9 mouse cellular contexts compared by ENCODE assay signal in the genomic region with DNA sequence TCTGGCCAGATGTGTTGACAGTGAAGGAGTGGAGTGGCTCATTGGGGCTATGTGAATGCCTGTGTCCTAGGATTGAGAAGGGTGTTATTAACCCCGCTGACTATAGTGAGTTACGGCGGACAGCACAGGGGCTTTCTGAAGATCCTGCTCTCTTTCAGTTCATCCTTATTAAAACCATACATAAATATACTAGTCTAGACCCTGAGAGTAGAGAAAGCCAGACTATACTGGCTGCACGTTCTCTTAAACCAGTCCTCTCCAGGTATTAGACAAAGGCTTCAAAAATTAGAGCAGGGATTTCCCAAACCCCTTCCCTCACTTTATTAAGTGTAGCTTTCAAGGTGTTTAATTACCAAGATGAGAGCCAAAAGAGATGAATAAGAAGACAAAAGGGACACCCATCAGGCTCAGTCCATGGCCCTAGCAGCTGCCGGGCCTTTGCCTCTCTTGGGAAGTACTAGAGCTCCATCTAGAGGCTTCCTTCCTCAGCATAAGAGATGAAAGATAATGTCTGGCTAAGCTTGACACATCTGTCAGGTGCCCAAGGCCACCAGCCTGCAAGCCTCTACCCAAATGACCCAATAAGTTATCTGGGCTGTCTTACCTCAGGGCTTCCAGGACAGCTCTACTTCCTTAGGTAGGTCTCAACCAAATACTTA. TPM values are rescaled to one million over a fixed set of nuclear protein-coding genes. Genes with fewer than 3 reads are reported as not detected.
DNase-seq lines count a peak whose midpoint lies in the region; ATAC-seq and TF ChIP-seq lines count a peak whose summit lies in the region.
"Had no signal": no experiment of that assay in that cellular context is flagged by ENCODE, and none has a peak within 500 bp of the region (broad histone marks: within the 10 kb centered on the region; RNA-seq: fewer than 3 reads in every experiment).

No protein-coding gene starts in this region.

- H3K9ac ChIP-seq in liver, embryonic 14.5 days (replicated peaks) = no peak overlapping the region
- H3K9ac ChIP-seq in neural tube, embryonic 15.5 days (replicated peaks) = no peak overlapping the region

- ATAC-seq in granulocyte monocyte progenitor cell, adult 5-6 weeks (replicated peaks; ENCODE audit: poor library complexity, severe bottlenecking) = peak; percentile 75
- no peak for ATAC-seq in liver, embryonic 14.5 days (ENCODE audit: insufficient read depth)
- ATAC-seq in neural tube, embryonic 15.5 days (ENCODE audit: low FRiP score) = peak; percentile 72; the same call in 1 of the 2 replicates
- no peak for ATAC-seq in inflammation-experienced regulatory T-cells, adult 6 months

- no peak for DNase-seq in spleen, adult 2 months (ENCODE audit: low read depth in 1 of 2, low spot score in 2 of 2)
- no peak for DNase-seq in spleen, postnatal 14 days (ENCODE audit: low spot score in 2 of 2)
- peak; percentile 14 for DNase-seq in c-Kit-positive CD71-positive TER-119-negative erythroid progenitor cells, embryonic 14.5 days (ENCODE audit: low read depth)
- peak; percentile 58 for DNase-seq in kidney, postnatal 14 days
- DNase-seq in liver, embryonic 14.5 days (ENCODE audit: low read depth in 3 of 3, low spot score in 3 of 3) = peak in 1 of 3 experiments; percentile 15

- peak; percentile 6; the same call in 1 of the 2 replicates for TF ChIP-seq CTCF in spleen, adult 2 months (IDR thresholded peaks at IDR 0.05; ENCODE audit: extremely low read depth, insufficient read depth, insufficient read length, insufficient replicate concordance)
- peak; percentile 60 for TF ChIP-seq CTCF in liver, embryonic 14.5 days (IDR thresholded peaks at IDR 0.05; ENCODE audit: low read depth)

- TF ChIP-seq POLR2A in spleen, adult 2 months (IDR thresholded peaks at IDR 0.05; ENCODE audit: low read depth, low read length) = no peak

- no peaks in the 10 kb centered on the region; the same call in 1 of the 2 replicates for H3K27me3 ChIP-seq in spleen, adult 2 months (ENCODE audit: control insufficient read depth, insufficient read depth, low read length)
- no peaks in the 10 kb centered on the region for H3K27me3 ChIP-seq in liver, embryonic 14.5 days (ENCODE audit: control insufficient read depth, insufficient read depth, low read length)
- H3K27me3 ChIP-seq in neural tube, embryonic 15.5 days (replicated peaks) = 0 out of 2 replicates have a peak, but pooled peaks cover 3% of the 10 kb centered on the region

- no peaks in the 10 kb centered on the region for H3K9me3 ChIP-seq in liver, embryonic 14.5 days (ENCODE audit: control insufficient read depth, low read length)
- H3K9me3 ChIP-seq in neural tube, embryonic 15.5 days (replicated peaks) = no peaks in the 10 kb centered on the region
- H3K9me3 ChIP-seq: megakaryocyte, embryonic 14.5 days had no signal

- TF ChIP-seq EP300 in liver, embryonic 14.5 days (IDR thresholded peaks at IDR 0.05; ENCODE audit: low read depth) = no peak

- no peaks in the 10 kb centered on the region for H3K4me1 ChIP-seq in spleen, adult 2 months (ENCODE audit: control insufficient read depth, insufficient read depth, insufficient read length)
- H3K4me1 ChIP-seq in liver, embryonic 14.5 days (replicated peaks; ENCODE audit: control insufficient read depth in 2 of 2, insufficient read depth in 2 of 2, low read length in 1 of 2) = no peaks in the 10 kb centered on the region
- H3K4me1 ChIP-seq in neural tube, embryonic 15.5 days = 0 out of 2 replicates have a peak, but pooled peaks cover under 1% of the 10 kb centered on the region
- H3K4me1 ChIP-seq: megakaryocyte, embryonic 14.5 days had no signal

- H3K4me2 ChIP-seq in liver, embryonic 14.5 days (ENCODE audit: low read depth) = no peak overlapping the region
- no peak overlapping the region for H3K4me2 ChIP-seq in neural tube, embryonic 15.5 days

- no peak overlapping the region for H3K4me3 ChIP-seq in spleen, adult 2 months (ENCODE audit: extremely low read depth, insufficient read depth, insufficient read length)
- no peak overlapping the region for H3K4me3 ChIP-seq in liver, embryonic 14.5 days (ENCODE audit: insufficient read depth in 1 of 2, low read depth in 2 of 2, low read length in 2 of 2)
- no peak overlapping the region for H3K4me3 ChIP-seq in neural tube, embryonic 15.5 days (replicated peaks)
- H3K4me3 ChIP-seq: megakaryocyte, embryonic 14.5 days had no signal

- no peaks in the 10 kb centered on the region for H3K36me3 ChIP-seq in spleen, adult 2 months (ENCODE audit: control insufficient read depth, insufficient read depth, low read length)
- H3K36me3 ChIP-seq in liver, embryonic 14.5 days (replicated peaks; ENCODE audit: control insufficient read depth, insufficient read depth, low read depth) = no peaks in the 10 kb centered on the region
- H3K36me3 ChIP-seq in neural tube, embryonic 15.5 days = no peaks in the 10 kb centered on the region

- 64% methylated on average over 5 of the region's 5 CpGs for WGBS in spleen, adult 2 months
- WGBS in liver, embryonic 14.5 days (ENCODE audit: insufficient replicate concordance) = 54% methylated on average over 5 of the region's 5 CpGs
- 57% methylated on average over 5 of the region's 5 CpGs for WGBS in neural tube, embryonic 15.5 days

- no peak overlapping the region for H3K27ac ChIP-seq in spleen, adult 2 months (ENCODE audit: insufficient read depth, low read length)
- no peak overlapping the region for H3K27ac ChIP-seq in liver, embryonic 14.5 days
- no peak overlapping the region for H3K27ac ChIP-seq in neural tube, embryonic 15.5 days (replicated peaks)

RNA-seq across cellular contexts. Expression of gene Ireb2, which starts 42.0 kb away (rescaled TPM):
- polyA plus RNA-seq in spleen, adult 2 months (2012; rRNA removed) = 3.0 and 3.3 TPM in 2 replicates
- total RNA-seq in granulocyte monocyte progenitor cell, adult 5-6 weeks (2014; fragmentation: Nextera tagmentation) = 31.6 and 48.7 TPM in 2 replicates
- total RNA-seq in granulocyte monocyte progenitor cell, adult 5-6 weeks (2017) = 24.9 and 31.9 TPM in 2 replicates
- polyA plus RNA-seq in liver, embryonic 14.5 days (2012; rRNA removed) = 6.3 and 8.9 TPM in 2 replicates
- 12.3 and 12.4 TPM in 2 replicates for polyA plus RNA-seq in liver, embryonic 14.5 days (2014; fragmentation: Nextera tagmentation; extraction: Ambion mirVana)
- 30.4 and 31.8 TPM in 2 replicates for polyA plus RNA-seq in neural tube, embryonic 15.5 days (2015; fragmentation: Nextera tagmentation; extraction: Ambion mirVana)
- 10 to 100 TPM; 22.2 to 24.6 (median 23.8) TPM for polyA plus RNA-seq in inflammation-experienced regulatory T-cells, adult 6 months (2017; shearing (Covaris generic))

RNA-seq across cellular contexts. Expression of gene Crabp1, which starts 57.0 kb away (rescaled TPM):
- 0.21 and 0.23 TPM in 2 replicates for polyA plus RNA-seq in spleen, adult 2 months (2012; rRNA removed)
- not detected in 2 replicates for total RNA-seq in granulocyte monocyte progenitor cell, adult 5-6 weeks (2014; fragmentation: Nextera tagmentation)
- total RNA-seq in granulocyte monocyte progenitor cell, adult 5-6 weeks (2017) = not detected in 2 replicates
- polyA plus RNA-seq in liver, embryonic 14.5 days (2012; rRNA removed) = 0.78 and 0.99 TPM in 2 replicates
- 0.17 and 0.66 TPM in 2 replicates for polyA plus RNA-seq in liver, embryonic 14.5 days (2014; fragmentation: Nextera tagmentation; extraction: Ambion mirVana)
- 405 and 485 TPM in 2 replicates for polyA plus RNA-seq in neural tube, embryonic 15.5 days (2015; fragmentation: Nextera tagmentation; extraction: Ambion mirVana)
- polyA plus RNA-seq in inflammation-experienced regulatory T-cells, adult 6 months (2017; shearing (Covaris generic)) = not detected

Comparison
In these comparisons a context has a peak if more than half of its experiments do, and no peak if none do; other contexts are left out.
1. DNase-seq: peak in c-Kit-positive CD71-positive TER-119-negative erythroid progenitor cells, embryonic 14.5 days (single experiment) and kidney, postnatal 14 days (single experiment); none in spleen, adult 2 months (0 of 2) and spleen, postnatal 14 days (0 of 2).
2. ATAC-seq: peak in granulocyte monocyte progenitor cell, adult 5-6 weeks (single experiment) and neural tube, embryonic 15.5 days (single experiment); none in liver, embryonic 14.5 days (single experiment) and inflammation-experienced regulatory T-cells, adult 6 months (single experiment).
3. RNA of gene Crabp1, which starts 57.0 kb away (polyA plus RNA-seq): 405 to 485 TPM in neural tube, embryonic 15.5 days; 0.17 to 0.99 TPM in liver, embryonic 14.5 days, 0.21 to 0.23 TPM in spleen, adult 2 months and not detected in inflammation-experienced regulatory T-cells, adult 6 months; every median in the first group is over 100 times any median in the second.